Mouse (Mus musculus): Measurements from ENCODE around the gene Fbxl20. TPM values are rescaled to one million over a fixed set of nuclear protein-coding genes. Genes with fewer than 3 reads are reported as not detected.
"Not testable (repeated sequence)": the region's sequence is repeated elsewhere in the genome, so short reads cannot be mapped to it uniquely, and the experiment has no call there.

Fbxl20 gene
- 15.1 and 16.7 TPM in 2 replicates for total RNA-seq (2014; rRNA removed)
- 8.7 and 12.3 TPM in 2 replicates for polyA plus RNA-seq (2012; rRNA removed)

GRCm38 (mm10) chr11:98149786-98150624, at the start of gene Fbxl20:
Gene Fbxl20, minus strand, starts transcription at chr11:98150403.
- peak; percentile 81 for DNase-seq (ENCODE audit: extremely low read depth, low read depth, low spot score)
- peaks cover 12% of the 10 kb centered on the region for H3K4me1 ChIP-seq (ENCODE audit: control insufficient read depth, insufficient read depth, low read length)
- H3K9ac ChIP-seq (ENCODE audit: low read depth, low read length): peak within 1 kb of the TSS; percentile 84
- H3K36me3 ChIP-seq (ENCODE audit: control insufficient read depth, insufficient read depth, low read length): no peaks in the 10 kb centered on the region
- TF ChIP-seq CTCF (IDR thresholded peaks at IDR 0.05; ENCODE audit: low read depth, low read length): no peak
- TF ChIP-seq POLR2A (IDR thresholded peaks at IDR 0.05; ENCODE audit: extremely low read depth, insufficient read depth, low read length): 0 out of 2 replicates have a peak, but pooled peaks have one; percentile 33
- under 1% methylated on average over 64 of the region's 65 CpGs for WGBS
- H3K79me2 ChIP-seq (ENCODE audit: control insufficient read depth, insufficient read depth, low read length): peaks cover 22% of the 10 kb centered on the region; the same call in 1 of the 2 replicates
- H3K27me3 ChIP-seq (ENCODE audit: control insufficient read depth, insufficient read depth, low read length): no peaks in the 10 kb centered on the region
- peak within 1 kb of the TSS; percentile 83 for H3K4me3 ChIP-seq (ENCODE audit: insufficient read depth, low read depth, low read length)
- peak within 1 kb of the TSS; percentile 92 for H3K27ac ChIP-seq (replicated peaks; ENCODE audit: insufficient read depth, low read depth, low read length)

GRCm38 (mm10) chr11:98192901-98193805, 43.0 kb upstream of the Fbxl20 start, which contains the start of gene Med1:
Gene Med1, minus strand, starts transcription at chr11:98193293.
- H3K27ac ChIP-seq (replicated peaks; ENCODE audit: insufficient read depth, low read depth, low read length): peak within 1 kb of the TSS; percentile 72
- peak within 1 kb of the TSS; percentile 94 for H3K4me3 ChIP-seq (ENCODE audit: insufficient read depth, low read depth, low read length)
- H3K27me3 ChIP-seq (ENCODE audit: control insufficient read depth, insufficient read depth, low read length): no peaks in the 10 kb centered on the region
- TF ChIP-seq POLR2A (IDR thresholded peaks at IDR 0.05; ENCODE audit: extremely low read depth, insufficient read depth, low read length) (peak; percentile 58; the same call in 1 of the 2 replicates), CTCF (IDR thresholded peaks at IDR 0.05; ENCODE audit: low read depth, low read length) (no peak)
- WGBS: under 1% methylated on average over 51 of the region's 53 CpGs
- peak; percentile 91 for DNase-seq (ENCODE audit: extremely low read depth, low read depth, low spot score)
- H3K36me3 ChIP-seq (ENCODE audit: control insufficient read depth, insufficient read depth, low read length): peaks cover 11% of the 10 kb centered on the region
- H3K9ac ChIP-seq (ENCODE audit: low read depth, low read length): peak within 1 kb of the TSS; percentile 92
- peaks cover 2% of the 10 kb centered on the region for H3K4me1 ChIP-seq (ENCODE audit: control insufficient read depth, insufficient read depth, low read length)
- H3K79me2 ChIP-seq (ENCODE audit: control insufficient read depth, insufficient read depth, low read length): peaks cover 21% of the 10 kb centered on the region; the same call in 1 of the 2 replicates

GRCm38 (mm10) chr11:98190820-98191219, 40.6 kb upstream of the Fbxl20 start:
- Histone ChIP-seq H3K4me3 (ENCODE audit: insufficient read depth, low read depth, low read length) (no peak overlapping the region), H3K27me3 (ENCODE audit: control insufficient read depth, insufficient read depth, low read length) (no peaks in the 10 kb centered on the region), H3K79me2 (ENCODE audit: control insufficient read depth, insufficient read depth, low read length) (peaks cover 28% of the 10 kb centered on the region; the same call in 1 of the 2 replicates), H3K9ac (ENCODE audit: low read depth, low read length) (no peak overlapping the region), H3K27ac (replicated peaks; ENCODE audit: insufficient read depth, low read depth, low read length) (no peak overlapping the region), H3K4me1 (ENCODE audit: control insufficient read depth, insufficient read depth, low read length) (peaks cover 4% of the 10 kb centered on the region), H3K36me3 (ENCODE audit: control insufficient read depth, insufficient read depth, low read length) (peaks cover 18% of the 10 kb centered on the region)
- 65% methylated on average over 5 of the region's 5 CpGs for WGBS
- no peak for DNase-seq (ENCODE audit: extremely low read depth, low read depth, low spot score)
- TF ChIP-seq POLR2A (IDR thresholded peaks at IDR 0.05; ENCODE audit: extremely low read depth, insufficient read depth, low read length): no peak
- no peak for TF ChIP-seq CTCF (IDR thresholded peaks at IDR 0.05; ENCODE audit: low read depth, low read length)

- Histone ChIP-seq H3K27ac (replicated peaks; ENCODE audit: insufficient read depth, low read depth, low read length) (peak overlapping the region; percentile 74), H3K79me2 (ENCODE audit: control insufficient read depth, insufficient read depth, low read length) (peaks cover 26% of the 10 kb centered on the region; the same call in 1 of the 2 replicates), H3K36me3 (ENCODE audit: control insufficient read depth, insufficient read depth, low read length) (peaks cover 32% of the 10 kb centered on the region), H3K27me3 (ENCODE audit: control insufficient read depth, insufficient read depth, low read length) (no peaks in the 10 kb centered on the region), H3K9ac (ENCODE audit: low read depth, low read length) (no peak overlapping the region), H3K4me1 (ENCODE audit: control insufficient read depth, insufficient read depth, low read length) (peaks cover 4% of the 10 kb centered on the region), H3K4me3 (ENCODE audit: insufficient read depth, low read depth, low read length) (no peak overlapping the region)
- 63% methylated on average over 9 of the region's 9 CpGs for WGBS
- no peak for TF ChIP-seq CTCF (IDR thresholded peaks at IDR 0.05; ENCODE audit: low read depth, low read length)
- no peak for TF ChIP-seq POLR2A (IDR thresholded peaks at IDR 0.05; ENCODE audit: extremely low read depth, insufficient read depth, low read length)
- peak; percentile 80 for DNase-seq (ENCODE audit: extremely low read depth, low read depth, low spot score)
These were observed 37.6 kb upstream of the Fbxl20 start for GRCm38 (mm10) chr11:98187640-98188395.

- not testable (repeated sequence) for DNase-seq (ENCODE audit: extremely low read depth, low read depth, low spot score); H3K27ac ChIP-seq (replicated peaks; ENCODE audit: insufficient read depth, low read depth, low read length); H3K9ac ChIP-seq (ENCODE audit: low read depth, low read length); H3K79me2 ChIP-seq (ENCODE audit: control insufficient read depth, insufficient read depth, low read length); H3K27me3 ChIP-seq (ENCODE audit: control insufficient read depth, insufficient read depth, low read length); H3K4me3 ChIP-seq (ENCODE audit: insufficient read depth, low read depth, low read length); H3K4me1 ChIP-seq (ENCODE audit: control insufficient read depth, insufficient read depth, low read length)
- peaks cover 38% of the 10 kb centered on the region for H3K36me3 ChIP-seq (ENCODE audit: control insufficient read depth, insufficient read depth, low read length)
- 80% methylated on average over 3 of the region's 3 CpGs for WGBS
These were observed 31.9 kb upstream of the Fbxl20 start for GRCm38 (mm10) chr11:98182149-98182548.
